Mouse (Mus musculus): ENCODE results near the gene Dhx38.

DNA sequence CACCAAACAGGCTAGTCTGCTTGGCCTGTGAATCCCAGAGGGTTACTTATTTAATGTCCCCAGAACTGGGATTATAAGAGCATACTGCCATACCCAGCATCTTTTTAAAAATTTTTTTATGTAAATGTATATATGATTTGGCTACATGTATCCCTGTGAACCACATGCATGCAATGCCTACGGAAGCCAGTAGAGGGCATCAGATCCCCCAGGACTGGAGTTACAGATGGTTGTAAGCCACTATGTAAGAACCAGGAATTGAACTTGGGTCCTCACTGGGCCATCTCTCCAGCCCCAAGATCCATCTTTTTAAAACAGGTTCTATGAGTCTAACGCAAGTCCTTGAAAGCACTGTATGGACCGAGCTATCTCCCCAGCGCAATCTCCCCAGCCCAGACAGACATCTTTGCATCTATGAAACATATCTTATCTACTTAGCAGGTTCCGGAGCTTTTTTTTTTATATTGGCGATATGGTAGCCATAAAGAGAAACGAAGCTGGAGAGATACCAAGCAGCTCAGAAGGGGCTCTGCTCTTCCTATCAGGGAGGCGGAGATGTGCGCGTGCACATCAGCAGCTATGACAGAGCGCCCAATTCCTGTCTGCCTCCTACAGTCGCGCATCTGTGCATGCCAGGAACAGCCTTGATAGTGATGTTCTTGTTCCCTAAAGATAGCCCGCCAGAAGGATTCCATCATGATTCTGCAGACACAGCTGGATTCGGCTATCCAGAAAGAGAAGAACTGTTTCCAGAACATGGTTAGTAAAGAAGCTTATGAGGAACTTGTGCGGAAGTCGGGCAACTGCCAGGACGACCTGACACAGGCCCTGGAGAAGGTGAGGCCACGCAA is 30.3 kb downstream of the Dhx38 start:
- TF ChIP-seq CTCF (IDR thresholded peaks at IDR 0.05; ENCODE audit: low read depth, low read length) (peak; percentile 68; the same call in 1 of the 2 replicates), POLR2A (IDR thresholded peaks at IDR 0.05; ENCODE audit: borderline replicate concordance, low read depth, low read length) (no peak)

Measured in bone marrow macrophage, adult 2 months (primary cell).